Mouse (Mus musculus) kidney, embryonic 14.5 days (tissue): Measurements from ENCODE around the gene Msrb1. TPM values are rescaled to one million over a fixed set of nuclear protein-coding genes. Genes with fewer than 3 reads are reported as not detected.
"Not testable (repeated sequence)": the region's sequence is repeated elsewhere in the genome, so short reads cannot be mapped to it uniquely, and the experiment has no call there.

Source experiments
- ATAC-seq: fragments of 200-750 bp; cut with Nextera tagmentation; 2 replicates; pipeline ENCODE4 v1.8.0; 2017; ENCODE audit warnings: moderate number of reproducible peaks, mild to moderate bottlenecking, moderate TSS enrichment, moderate library complexity; ENCODE audit not compliant: low FRiP score, low TSS enrichment
- H3K27ac ChIP-seq: fragments of 300-500 bp; sonication (generic); 2 replicates; pipeline ENCODE4 v1.5.1; 2014; ENCODE audit warnings: low read depth, mild to moderate bottlenecking, low read length, moderate library complexity, mixed read lengths
- H3K27me3 ChIP-seq: fragments of 300-500 bp; sonication (generic); 2 replicates; pipeline ENCODE4 v1.6.1; 2014; ENCODE audit warnings: mild to moderate bottlenecking, low read length; ENCODE audit not compliant: control insufficient read depth, insufficient read depth
- H3K36me3 ChIP-seq: fragments of 300-500 bp; sonication (generic); 2 replicates; pipeline ENCODE4 v1.6.1; 2014; ENCODE audit warnings: low read length, mixed read lengths; ENCODE audit not compliant: control insufficient read depth, insufficient read depth
- H3K4me1 ChIP-seq: fragments of 300-500 bp; sonication (generic); 2 replicates; pipeline ENCODE4 v1.6.1; 2014; ENCODE audit warnings: low read length, mixed read lengths; ENCODE audit not compliant: control insufficient read depth, insufficient read depth
- H3K4me2 ChIP-seq: fragments of 300-500 bp; sonication (generic); replicated peaks from 2 replicates; pipeline ENCODE4 v1.6.1; 2014; ENCODE audit warnings: low read depth, mild to moderate bottlenecking, low read length
- H3K4me3 ChIP-seq: fragments of 300-500 bp; sonication (generic); 2 replicates; pipeline ENCODE4 v1.5.1; 2014; ENCODE audit warnings: mild to moderate bottlenecking, low read length
- H3K9ac ChIP-seq: fragments of 300-500 bp; sonication (generic); 2 replicates; pipeline ENCODE4 v1.6.1; 2014; ENCODE audit warnings: low read depth, mild to moderate bottlenecking, low read length, moderate library complexity
- H3K9me3 ChIP-seq: fragments of 300-500 bp; sonication (generic); 2 replicates; pipeline ENCODE4 v1.6.1; 2016; ENCODE audit warnings: low read length; ENCODE audit not compliant: control insufficient read depth
- WGBS: fragments of 180-500 bp; shearing (Covaris S2); extraction: QIAGEN DNeasy Blood & Tissue Kit; methylation state at CpG from one replicate; pipeline ENCODE4 v1.1.7; 2014; 5-methylcytosine and 5-hydroxymethylcytosine counted together
- polyA plus RNA-seq: library from polyadenylated mRNA; unstranded; fragments of >200 nt; fragmentation: Nextera tagmentation; extraction: Ambion mirVana; gene quantifications from 2 replicates; pipeline ENCODE4 v1.2.1, GENCODE M21; 2014

Msrb1 gene
- polyA plus RNA-seq, 1 experiment from 2014 or later = 35.2 TPM

GRCm38 (mm10) chr17:24716166-24716682 lies 20.2 kb upstream of the Msrb1 start:
- H3K4me3 ChIP-seq = no peak overlapping the region
- WGBS = 96% methylated on average over 15 of the region's 15 CpGs
- no peaks in the 10 kb centered on the region for H3K27me3 ChIP-seq
- H3K9ac ChIP-seq = no peak overlapping the region
- H3K4me1 ChIP-seq = no peaks in the 10 kb centered on the region
- H3K27ac ChIP-seq = no peak overlapping the region
- no peaks in the 10 kb centered on the region for H3K9me3 ChIP-seq
- H3K36me3 ChIP-seq = peaks cover 15% of the 10 kb centered on the region
- H3K4me2 ChIP-seq = no peak overlapping the region
- no peak for ATAC-seq

GRCm38 (mm10) chr17:24717943-24718342 lies 18.5 kb upstream of the Msrb1 start, which contains the start of the genes Rnf151 and Rps2:
Gene Rnf151 (minus strand): TSS chr17:24718063.
Gene Rps2 (plus strand): TSS chr17:24718116.
- no peak for ATAC-seq

GRCm38 (mm10) chr17:24718938-24719337 lies 17.5 kb upstream of the Msrb1 start:
- peak overlapping the region; percentile 44 for H3K4me2 ChIP-seq
- 66% methylated on average over 5 of the region's 5 CpGs for WGBS
- H3K9me3 ChIP-seq, H3K27me3 ChIP-seq, ATAC-seq, H3K27ac ChIP-seq, H3K4me1 ChIP-seq: not testable (repeated sequence)
- H3K4me3 ChIP-seq = peak overlapping the region; percentile 90
- H3K36me3 ChIP-seq = peaks cover 30% of the 10 kb centered on the region
- peak overlapping the region; percentile 93; the same call in 1 of the 2 replicates for H3K9ac ChIP-seq

More at GRCm38 (mm10) chr17:24717943-24718342, 18.5 kb upstream of the Msrb1 start, which contains the start of the genes Rnf151 and Rps2:
- Histone ChIP-seq H3K9ac (no peak within 1 kb of the TSS; the same call in 1 of the 2 replicates), H3K4me2 (peak within 1 kb of the TSS; percentile 44), H3K4me1 (peaks cover 8% of the 10 kb centered on the region), H3K9me3 (no peaks in the 10 kb centered on the region), H3K4me3 (peak within 1 kb of the TSS; percentile 90; the same call in 1 of the 2 replicates), H3K36me3 (peaks cover 30% of the 10 kb centered on the region), H3K27ac (no peak within 1 kb of the TSS), H3K27me3 (no peaks in the 10 kb centered on the region)
- 80% methylated on average over 4 of the region's 4 CpGs for WGBS

- Histone ChIP-seq H3K4me2 (peak overlapping the region; percentile 78), H3K4me1 (peaks cover 8% of the 10 kb centered on the region), H3K4me3 (peak overlapping the region; percentile 90), H3K9ac (peak overlapping the region; percentile 93), H3K9me3 (no peaks in the 10 kb centered on the region), H3K36me3 (peaks cover 30% of the 10 kb centered on the region), H3K27ac (peak overlapping the region; percentile 91), H3K27me3 (no peaks in the 10 kb centered on the region)
- under 1% methylated on average over 61 of the region's 61 CpGs for WGBS
- ATAC-seq = peak; percentile 97
These were observed 16.8 kb upstream of the Msrb1 start for GRCm38 (mm10) chr17:24719494-24720222.

GRCm38 (mm10) chr17:24720616-24721015 lies 15.8 kb upstream of the Msrb1 start:
- not testable (repeated sequence) for ATAC-seq, H3K4me1 ChIP-seq, H3K9me3 ChIP-seq, H3K27me3 ChIP-seq
- H3K27ac ChIP-seq = peak overlapping the region; percentile 83; the same call in 1 of the 2 replicates
- H3K4me3 ChIP-seq = peak overlapping the region; percentile 90
- peak overlapping the region; percentile 78 for H3K4me2 ChIP-seq
- H3K36me3 ChIP-seq = peaks cover 30% of the 10 kb centered on the region
- H3K9ac ChIP-seq = peak overlapping the region; percentile 86
- WGBS = under 1% methylated on average over 10 of the region's 11 CpGs

DNA sequence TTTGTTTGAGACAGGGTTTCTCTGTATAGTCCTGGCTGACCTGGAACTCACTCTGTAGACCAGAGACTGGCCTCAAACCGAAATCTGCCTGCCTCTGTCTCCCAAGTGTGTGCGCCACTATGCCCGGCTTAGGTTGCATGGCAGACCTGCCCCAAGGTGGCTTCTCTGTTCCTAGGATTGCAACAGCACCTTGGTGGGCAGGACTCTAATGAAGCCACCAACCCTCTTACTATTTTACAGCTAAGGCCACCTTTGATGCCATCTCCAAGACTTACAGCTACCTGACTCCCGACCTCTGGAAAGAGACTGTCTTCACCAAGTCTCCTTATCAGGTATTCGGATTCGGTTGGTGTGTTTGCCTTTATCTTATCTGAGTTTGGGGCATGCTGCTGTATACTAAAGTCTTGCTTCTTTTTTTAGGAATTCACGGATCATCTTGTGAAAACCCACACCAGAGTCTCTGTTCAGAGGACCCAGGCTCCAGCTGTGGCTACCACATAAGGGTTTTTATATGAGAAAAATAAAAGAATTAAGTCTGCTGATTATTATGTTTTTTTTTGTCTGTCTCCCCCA lies 15.0 kb upstream of the Msrb1 start:
- peaks cover 24% of the 10 kb centered on the region for H3K36me3 ChIP-seq
- not testable (repeated sequence) for H3K27ac ChIP-seq, H3K4me1 ChIP-seq, H3K9me3 ChIP-seq, ATAC-seq, H3K27me3 ChIP-seq
- peak overlapping the region; percentile 86 for H3K9ac ChIP-seq
- peak overlapping the region; percentile 78 for H3K4me2 ChIP-seq
- peak overlapping the region; percentile 90 for H3K4me3 ChIP-seq
- 58% methylated on average over 7 of the region's 7 CpGs for WGBS

DNA sequence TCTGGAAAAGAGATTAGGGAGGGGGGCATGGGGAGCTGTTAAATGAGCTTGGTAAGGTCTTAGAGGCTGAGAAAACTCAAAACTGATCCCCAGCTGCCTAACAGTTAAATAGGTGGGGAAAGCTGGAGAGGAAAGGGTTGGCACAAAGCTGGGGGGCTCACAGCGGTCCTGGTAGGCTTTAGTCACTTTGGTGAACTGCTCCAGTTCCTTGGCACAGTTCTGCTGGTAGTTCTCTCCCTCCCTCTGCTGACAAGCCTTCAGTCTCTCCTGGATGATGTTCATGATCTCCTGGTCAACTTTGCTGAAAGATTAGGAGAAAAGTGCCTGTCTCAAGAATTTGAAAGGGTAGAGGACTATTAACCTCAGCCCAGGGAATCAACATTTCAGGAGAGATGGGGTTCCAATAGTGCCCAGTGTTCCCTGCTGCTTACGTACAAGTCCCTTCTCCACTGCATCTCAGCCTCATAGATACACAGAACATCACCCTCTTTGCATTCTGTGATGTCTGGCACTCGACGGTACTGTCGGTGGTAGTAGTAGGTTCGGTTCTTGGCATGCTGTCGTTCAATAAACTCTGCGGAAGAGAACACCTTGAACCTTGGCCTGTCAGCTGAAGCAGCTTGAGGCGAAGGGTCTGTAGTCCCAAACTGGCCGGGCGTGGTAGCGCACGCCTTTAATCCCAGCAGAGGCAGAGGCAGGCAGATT lies 14.1 kb upstream of the Msrb1 start:
- peaks cover 20% of the 10 kb centered on the region for H3K36me3 ChIP-seq
- H3K4me3 ChIP-seq = peak overlapping the region; percentile 90
- 39% methylated on average over 13 of the region's 13 CpGs for WGBS
- ATAC-seq = no peak
- H3K27ac ChIP-seq = no peak overlapping the region
- H3K4me1 ChIP-seq = peaks cover 8% of the 10 kb centered on the region
- H3K9me3 ChIP-seq = no peaks in the 10 kb centered on the region
- H3K27me3 ChIP-seq = no peaks in the 10 kb centered on the region
- H3K4me2 ChIP-seq = peak overlapping the region; percentile 78
- peak overlapping the region; percentile 86; the same call in 1 of the 2 replicates for H3K9ac ChIP-seq

GRCm38 (mm10) chr17:24723122-24723880 lies 13.1 kb upstream of the Msrb1 start:
- H3K4me3 ChIP-seq = peak overlapping the region; percentile 90
- H3K27me3 ChIP-seq = no peaks in the 10 kb centered on the region
- H3K4me1 ChIP-seq = peaks cover 8% of the 10 kb centered on the region
- H3K9me3 ChIP-seq = no peaks in the 10 kb centered on the region
- H3K9ac ChIP-seq = peak overlapping the region; percentile 89
- 3% methylated on average over 12 of the region's 12 CpGs for WGBS
- peak overlapping the region; percentile 78 for H3K4me2 ChIP-seq
- ATAC-seq = no peak
- H3K36me3 ChIP-seq = peaks cover 20% of the 10 kb centered on the region
- H3K27ac ChIP-seq = peak overlapping the region; percentile 71
